Mouse (Mus musculus) thymus, postnatal 4 days (tissue): ENCODE data around the gene Gm20716.

ENCODE experiments used
- DNase-seq: peaks from one replicate; pipeline ENCODE4 v3.0.0; 2021

The Gm20716 gene

DNA sequence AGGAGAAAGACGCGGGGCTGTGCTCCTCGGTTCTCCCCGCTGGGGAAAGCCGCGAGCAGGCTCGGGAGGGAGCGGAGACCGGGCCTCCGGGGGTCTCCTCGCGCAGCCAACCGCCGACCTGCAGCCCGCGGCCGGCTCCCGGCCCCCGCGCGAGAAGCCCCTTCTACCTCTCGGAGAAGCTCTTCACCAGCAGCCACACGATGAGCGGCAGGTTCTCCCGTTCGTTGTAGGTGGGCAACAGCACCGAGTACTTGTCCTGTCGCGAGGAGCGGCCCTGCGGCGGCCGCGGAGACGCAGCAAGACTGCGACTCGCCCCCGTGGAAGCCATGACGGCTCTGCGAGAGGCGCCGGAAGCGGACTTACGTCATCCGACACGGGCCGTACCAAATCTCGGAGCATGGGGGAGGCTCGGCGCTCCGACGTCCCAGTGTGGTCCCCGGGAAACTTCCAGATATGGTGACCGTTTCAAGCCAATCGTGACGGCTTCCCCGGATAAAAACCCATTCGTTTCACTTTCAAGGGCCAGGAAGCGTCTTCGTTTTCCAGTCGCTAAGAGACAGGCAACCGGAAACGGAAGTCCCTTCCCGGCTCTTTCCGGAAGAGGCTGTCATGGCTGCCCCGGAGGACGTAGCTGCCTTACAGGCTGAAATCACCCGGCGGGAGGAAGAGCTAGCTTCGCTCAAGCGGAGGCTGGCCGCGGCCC lies at the start of gene Gm20716, which contains the start of the genes Dpm1 and Mocs3:
Gene Gm20716, minus strand, starts transcription at position 339 of the 703 bp plus-strand sequence.
Gene Dpm1, minus strand, starts transcription at position 566 of the 703 bp plus-strand sequence.
Gene Mocs3, plus strand, starts transcription at position 597 of the 703 bp plus-strand sequence.
- peak; percentile 87 for DNase-seq

DNA sequence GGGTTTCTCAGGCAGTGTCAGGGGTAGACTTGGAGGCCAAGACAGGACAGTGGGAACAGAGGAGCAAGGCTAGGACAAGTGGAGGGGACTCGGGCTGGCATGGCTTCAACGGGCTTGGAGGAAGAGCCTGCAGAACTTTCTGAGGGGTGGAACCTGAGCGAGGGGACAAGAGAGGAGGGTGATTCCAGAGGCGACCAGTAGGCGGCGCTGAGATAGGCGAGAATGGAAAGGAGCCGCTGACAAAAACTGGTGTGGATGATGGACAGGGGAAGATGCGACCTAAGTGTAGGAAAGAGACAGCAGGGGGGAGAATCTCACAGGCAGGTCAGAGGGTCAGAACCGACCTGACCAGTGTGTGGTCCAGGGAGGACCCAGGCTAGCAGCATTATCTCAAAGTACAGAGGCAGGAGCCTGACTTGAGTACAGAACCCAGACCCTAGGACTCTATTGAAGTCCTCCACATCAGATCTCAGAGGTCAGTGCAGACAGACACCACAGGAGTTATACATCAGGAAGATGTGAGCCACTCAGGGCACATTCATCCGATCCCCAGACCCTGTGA lies 44.3 kb upstream of the Gm20716 start:
- peak; percentile 92 for DNase-seq

DNA sequence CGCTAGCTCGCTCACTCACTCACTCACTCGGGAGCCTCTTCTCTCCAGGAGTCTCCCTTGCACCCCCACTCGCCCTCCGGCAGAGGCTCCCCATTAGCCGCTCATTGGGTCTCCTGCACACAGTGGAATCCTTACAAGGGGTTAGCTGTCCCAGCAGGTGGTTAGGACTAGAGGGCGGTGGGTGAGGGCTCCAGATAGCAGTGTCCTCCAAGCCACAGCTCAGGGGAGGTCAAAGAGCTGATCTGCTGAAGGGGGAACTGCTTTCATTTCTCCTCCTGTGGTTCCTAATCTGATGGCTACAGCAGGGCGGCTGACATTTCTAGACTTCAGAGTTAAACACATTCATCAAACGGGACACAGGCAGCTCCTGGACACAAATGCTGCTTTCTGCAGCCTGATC lies 43.2 kb upstream of the Gm20716 start:
- DNase-seq: peak; percentile 30

DNA sequence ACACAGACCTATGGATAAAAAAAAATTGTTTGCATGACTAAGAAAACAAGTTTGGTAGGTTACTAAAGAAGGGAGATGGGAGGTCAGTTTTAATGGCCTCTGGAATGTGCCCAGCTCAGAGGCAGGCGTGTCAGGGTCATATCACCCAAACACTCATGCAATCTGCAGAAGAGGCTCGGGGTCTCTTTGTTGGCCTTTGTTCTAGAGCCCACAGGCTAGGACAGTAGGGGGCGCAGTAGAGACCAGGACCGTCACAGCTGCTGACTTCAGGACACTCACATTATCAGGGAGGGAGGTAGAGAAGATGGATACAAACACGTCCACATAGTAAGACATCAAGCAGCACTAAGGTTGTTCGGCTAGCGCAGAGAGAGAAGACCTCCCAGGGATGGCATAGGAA lies 37.9 kb upstream of the Gm20716 start:
- peak; percentile 71 for DNase-seq

DNA sequence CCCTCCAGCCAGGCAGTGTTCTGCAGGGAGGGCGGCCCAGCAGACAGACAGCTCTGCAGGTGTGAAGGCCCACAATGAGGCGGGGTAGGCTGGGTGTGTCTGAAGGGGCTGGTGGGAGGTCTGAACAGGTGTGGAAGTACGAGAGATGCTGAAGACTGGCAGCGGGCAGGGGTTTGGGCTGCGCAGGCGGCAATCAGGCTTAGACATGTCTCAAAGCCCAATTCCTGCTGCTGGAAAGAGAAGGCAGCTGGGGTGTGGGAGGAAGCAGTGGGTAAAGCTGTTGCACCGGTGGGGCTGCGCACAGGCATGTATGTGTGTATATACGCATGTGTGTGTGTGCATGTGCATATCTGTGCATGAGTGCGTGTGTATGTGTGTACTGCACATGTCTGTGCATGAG lies 30.7 kb upstream of the Gm20716 start:
- no peak for DNase-seq

DNA sequence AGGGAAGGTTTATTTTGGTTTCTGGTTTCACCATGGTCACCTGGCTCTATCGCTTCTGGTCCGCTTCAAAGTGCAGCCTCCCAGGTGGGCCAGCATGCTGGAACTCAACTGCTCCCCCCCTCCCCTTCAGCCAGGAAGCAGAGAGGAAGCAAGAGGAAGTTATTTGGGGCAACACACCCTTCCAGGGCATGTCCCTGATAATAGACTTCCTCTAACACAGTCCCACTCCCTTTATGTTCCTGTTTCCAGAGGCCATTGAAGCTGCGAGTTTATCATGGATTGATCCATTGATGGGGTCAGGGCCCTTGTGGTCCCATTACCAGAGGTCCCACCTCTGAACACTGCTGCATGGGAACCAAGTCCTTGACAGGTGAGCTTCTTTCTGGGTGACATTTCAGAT lies 30.0 kb upstream of the Gm20716 start:
- DNase-seq: no peak

DNA sequence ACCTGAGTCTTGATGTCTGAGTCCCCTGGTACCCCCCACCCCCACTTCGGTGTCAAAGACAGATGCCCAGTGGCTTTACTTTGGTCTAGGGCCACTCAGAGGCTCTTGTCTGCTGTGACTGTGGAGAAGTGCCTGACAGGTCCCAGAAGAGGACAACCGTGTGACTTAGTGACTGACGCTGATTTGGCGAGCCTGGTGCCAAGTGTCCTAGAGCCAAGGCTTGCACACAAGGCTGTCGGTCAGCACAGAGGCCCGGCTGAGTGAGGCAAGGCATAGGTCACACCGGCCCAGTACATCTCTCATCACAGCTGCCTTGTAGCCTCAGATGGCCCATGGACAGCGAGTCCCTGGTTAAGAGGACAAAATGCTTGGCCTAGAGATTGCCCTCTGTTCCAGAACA lies 28.9 kb upstream of the Gm20716 start:
- no peak for DNase-seq

DNA sequence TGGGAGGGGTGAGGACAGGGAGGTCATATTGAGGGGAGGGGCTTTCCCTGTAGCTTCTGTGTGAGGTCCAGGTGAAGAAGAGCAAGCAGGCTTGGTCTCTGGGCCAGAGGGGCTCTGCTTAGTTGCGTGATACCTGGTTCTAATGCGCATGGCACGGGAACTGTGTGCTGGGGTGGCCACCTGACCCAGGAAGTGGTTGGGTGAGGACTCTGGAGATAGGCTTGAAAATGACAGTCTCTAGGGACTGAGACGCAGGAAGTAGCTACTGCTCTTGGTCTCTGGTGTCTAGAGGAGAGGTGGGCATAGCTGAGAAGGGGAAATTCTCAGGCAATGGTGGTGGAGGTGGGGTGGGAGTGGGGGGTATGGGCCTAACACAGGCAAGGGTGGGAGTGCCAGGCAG lies 27.0 kb upstream of the Gm20716 start:
- DNase-seq: no peak

DNA sequence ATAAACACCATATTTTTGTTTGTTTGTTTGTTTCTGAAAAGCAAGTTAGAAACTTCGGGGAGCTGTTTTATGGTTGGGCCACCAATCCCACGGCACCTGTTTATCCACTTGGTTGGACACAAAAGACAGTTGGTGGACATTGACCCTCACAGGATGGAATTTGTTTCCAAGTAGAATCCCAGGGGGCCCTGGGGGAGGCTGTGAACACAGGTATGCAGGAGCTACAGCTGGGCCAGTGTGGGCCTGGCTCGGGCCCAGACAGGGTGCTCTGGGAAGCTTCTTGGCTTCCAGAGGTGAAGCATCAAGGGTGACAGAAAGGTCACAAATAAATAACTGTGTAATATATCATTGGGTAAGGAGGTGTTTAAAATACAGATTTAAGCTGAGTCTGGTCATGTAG lies 26.3 kb upstream of the Gm20716 start:
- DNase-seq: no peak

DNA sequence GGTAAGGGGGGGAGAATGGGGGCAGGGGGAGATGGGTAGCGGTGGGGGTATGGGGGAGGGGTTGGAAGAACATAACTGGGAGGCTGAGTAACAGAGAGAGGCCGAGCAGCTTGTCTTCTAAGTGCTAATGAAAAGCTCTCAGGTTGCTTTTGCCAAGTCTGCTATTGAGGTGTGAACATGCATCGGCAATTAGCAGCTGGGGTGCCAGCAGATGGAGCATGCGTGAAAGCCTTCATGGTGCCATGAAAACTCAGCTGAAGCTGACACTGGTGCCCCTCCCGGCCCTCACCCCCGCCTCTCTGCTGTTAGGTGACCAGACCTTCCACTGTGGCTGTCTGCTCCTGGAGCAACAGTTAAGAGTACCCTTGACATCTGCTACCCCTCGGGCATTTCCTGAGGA lies 23.7 kb upstream of the Gm20716 start:
- no peak for DNase-seq

DNA sequence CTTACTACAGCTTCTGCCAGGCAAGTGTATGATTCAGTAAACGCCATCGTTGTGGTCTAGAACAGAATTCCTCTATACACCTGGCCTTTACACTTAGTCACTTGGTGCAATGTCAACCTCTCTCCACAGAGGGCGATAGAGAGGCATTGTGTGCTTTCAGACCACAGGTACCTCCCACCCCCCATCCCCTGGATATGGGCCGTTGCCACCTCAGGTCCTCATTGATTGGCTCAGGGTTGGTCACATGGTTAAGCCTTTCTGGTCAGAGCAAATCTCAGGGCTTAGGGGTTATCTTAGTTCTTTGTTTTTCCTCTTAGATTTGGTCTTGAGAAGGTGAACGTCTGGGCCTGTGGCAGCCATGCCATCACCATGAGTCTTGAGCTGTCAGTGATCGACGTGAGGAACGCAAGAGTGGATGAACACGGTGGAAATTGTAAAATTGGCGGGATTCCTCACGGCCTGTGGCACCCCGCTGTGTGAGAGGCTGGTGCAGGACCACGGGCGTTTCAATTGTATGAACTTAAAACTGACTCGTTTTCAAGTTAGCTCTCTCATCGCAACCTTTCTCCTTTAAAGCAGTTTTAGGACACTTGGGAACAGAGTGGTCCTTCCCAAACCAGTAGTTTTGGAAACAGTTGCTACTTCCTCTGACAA lies 22.6 kb upstream of the Gm20716 start:
- DNase-seq: peak; percentile 73

DNA sequence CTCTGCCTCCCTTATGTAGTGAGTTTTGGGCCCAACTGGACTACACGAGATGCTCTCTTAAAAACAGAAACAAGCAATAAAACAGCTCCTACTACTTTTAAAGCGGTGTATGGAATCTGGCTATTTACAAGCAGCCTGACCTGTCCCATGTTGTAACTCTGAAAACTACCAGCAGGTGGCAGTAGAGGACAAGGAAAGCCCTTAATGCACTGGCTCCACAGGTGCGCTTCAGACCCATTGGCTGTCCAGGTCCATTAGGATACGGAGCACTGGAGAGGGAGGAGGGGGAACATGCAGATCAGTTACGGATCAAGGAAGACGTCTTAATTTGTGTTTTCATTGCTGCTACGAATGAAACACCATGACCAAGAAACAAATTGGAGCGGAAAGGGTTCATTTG lies 20.1 kb upstream of the Gm20716 start:
- peak; percentile 88 for DNase-seq

DNA sequence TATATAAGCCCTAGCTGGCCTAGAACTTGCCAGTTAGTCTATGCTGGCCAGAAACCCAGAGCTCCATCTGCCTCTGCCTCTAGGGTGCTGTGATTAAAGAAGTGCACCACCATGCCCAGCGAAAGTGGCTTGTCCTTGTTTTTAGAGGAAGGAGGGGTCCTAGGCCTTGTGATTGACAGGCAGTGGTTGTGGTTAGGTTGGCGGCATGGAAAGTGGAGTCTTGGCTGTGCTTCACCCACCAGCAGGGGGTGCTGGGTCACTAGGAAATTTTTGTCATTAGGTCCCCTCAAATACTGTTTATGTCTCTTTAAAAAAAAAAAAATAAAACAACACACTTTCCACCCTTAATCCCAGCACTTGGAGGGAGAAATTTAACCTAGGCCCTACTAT lies 18.7 kb upstream of the Gm20716 start:
- DNase-seq: peak; percentile 65

DNA sequence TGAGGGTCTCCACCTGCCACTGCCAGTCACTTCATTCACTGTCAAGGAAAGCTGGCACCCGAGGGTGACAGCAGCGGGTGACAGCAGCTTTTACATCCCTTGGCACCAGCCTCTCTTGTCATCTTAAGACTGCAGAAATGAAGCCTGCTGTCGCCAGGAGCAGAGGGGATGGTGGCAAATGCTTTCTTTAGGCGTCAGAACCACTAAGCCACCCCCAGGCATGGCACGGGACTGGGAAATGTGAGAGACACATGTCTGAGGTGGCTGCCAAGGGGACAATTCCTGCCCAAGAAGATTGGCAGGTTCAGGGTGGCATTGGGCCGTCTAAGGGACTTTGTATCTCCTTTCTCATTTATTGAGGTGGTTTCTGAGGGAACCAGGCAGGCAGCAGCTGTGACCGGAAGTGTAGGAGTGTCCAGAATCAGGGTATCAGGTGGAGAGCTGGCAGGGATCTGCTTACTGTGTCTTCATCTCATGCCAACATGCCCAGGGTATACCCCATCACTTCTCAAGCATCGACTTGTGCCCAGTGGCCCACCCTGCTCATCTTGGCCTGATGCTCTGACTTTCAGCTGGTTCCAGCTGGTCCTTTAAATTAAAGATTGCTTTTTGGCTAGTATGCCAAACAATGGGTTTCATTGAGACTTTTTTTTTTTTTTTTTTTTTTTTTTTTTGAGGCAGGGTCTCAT lies 18.1 kb upstream of the Gm20716 start:
- no peak for DNase-seq

DNA sequence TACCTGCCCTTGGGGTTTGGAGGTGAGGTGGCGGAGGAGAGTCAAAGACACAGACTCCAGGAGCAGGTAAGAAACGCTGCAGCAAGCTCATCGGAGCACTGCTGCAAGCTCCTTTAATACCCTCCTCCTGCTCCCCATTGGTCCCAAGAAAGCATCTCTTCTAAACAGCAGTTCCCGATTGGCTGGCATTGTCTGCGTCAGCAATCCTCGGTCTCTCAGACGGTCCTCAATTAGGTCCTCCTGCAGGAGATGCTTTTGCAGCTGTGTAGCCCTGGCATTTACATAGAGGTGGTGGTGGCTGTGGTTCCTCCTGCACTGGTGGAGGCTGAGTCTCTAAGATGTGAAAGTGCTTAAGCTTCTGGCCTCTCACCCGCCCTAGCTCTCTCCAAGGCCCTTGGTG lies 15.4 kb upstream of the Gm20716 start:
- no peak for DNase-seq

DNA sequence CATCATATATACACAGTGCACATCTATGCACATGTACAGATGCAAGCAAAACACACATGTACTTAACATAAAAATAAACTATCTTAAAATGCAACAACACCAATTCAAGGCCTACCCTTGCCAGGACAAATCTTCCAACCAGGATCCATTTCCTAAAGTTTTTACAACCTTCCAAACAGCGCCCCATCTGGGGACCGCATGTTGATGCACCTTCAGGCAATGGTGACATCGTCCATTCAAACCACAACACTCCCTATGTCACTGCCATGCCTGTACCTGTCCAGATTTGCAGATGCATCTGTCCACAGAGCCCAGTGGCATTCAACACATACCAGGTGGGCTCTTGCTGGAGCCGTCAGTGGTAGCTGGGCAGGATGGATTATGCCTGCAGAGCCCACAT lies 13.1 kb upstream of the Gm20716 start:
- DNase-seq: no peak

DNA sequence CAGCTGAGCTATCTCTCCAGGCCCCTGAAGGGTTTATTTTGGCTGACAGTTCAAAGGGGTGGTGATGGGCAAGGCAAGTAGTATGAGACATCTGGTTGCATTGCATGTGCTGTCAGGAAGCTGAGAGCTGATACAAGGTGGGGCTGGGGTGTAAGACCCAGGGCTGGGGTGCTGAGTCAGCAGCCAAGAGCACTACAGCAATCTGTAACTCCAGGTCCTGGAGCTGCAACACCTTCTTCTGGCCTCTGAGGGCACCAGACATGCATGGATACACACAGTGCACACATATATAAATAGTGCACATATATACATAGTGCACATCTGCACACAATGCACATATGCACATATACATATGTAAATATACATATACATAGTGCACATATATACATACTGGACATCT lies 12.7 kb upstream of the Gm20716 start:
- DNase-seq: no peak

DNA sequence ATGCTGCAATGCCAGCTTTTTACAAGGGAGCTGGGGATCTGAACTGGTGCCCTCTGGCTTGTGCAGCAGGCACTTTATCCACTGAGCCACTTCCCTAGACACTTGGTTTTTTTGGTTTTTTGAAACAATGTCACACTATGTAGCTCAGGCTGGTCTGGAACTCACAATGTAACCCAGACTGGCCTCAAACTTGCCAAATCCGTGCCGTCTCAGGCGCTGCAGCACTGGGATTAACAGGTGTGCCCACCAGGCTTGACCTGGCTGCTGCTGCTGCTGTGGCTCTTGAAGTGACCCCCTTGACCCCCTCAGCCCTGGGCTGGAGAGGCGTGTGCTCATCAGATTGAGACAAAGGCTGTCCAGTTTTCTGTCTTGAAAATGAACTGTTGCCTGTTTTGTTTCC lies 8.2 kb upstream of the Gm20716 start:
- DNase-seq: no peak

DNA sequence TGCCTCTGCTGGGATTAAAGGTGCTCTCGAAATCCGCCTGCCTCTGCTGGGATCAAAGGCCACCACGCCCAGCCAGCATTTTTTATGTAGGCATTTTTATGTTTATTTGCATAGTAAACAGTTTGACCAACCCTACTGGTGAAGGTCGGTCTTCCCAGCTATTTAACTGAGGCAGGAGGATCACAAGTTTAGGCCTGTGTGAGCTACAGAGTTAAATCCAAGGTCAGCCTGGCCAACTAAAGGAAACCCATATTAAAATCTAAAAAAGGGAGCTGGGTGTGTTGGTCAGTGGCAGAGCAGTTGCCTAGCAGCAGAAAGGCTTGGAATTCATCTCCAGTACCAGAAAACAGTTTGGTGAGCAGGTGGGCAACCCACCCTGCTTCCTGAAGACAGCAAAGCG lies 3.1 kb upstream of the Gm20716 start:
- no peak for DNase-seq

DNA sequence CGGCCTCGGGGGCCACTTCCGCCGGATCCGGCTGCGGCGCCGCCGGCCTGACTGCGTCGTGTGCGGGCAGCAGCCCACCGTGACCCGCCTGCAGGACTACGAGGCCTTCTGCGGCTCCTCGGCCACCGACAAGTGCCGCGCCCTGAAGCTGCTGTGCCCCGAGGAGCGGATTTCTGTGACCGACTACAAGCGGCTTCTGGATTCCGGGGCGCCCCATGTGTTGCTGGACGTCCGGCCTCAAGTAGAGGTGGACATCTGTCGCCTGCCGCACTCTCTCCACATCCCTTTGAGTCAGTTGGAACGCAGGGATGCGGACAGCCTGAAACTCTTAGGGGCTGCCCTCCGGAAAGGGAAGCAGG lies 1.3 kb upstream of the Gm20716 start:
- DNase-seq: no peak

DNA sequence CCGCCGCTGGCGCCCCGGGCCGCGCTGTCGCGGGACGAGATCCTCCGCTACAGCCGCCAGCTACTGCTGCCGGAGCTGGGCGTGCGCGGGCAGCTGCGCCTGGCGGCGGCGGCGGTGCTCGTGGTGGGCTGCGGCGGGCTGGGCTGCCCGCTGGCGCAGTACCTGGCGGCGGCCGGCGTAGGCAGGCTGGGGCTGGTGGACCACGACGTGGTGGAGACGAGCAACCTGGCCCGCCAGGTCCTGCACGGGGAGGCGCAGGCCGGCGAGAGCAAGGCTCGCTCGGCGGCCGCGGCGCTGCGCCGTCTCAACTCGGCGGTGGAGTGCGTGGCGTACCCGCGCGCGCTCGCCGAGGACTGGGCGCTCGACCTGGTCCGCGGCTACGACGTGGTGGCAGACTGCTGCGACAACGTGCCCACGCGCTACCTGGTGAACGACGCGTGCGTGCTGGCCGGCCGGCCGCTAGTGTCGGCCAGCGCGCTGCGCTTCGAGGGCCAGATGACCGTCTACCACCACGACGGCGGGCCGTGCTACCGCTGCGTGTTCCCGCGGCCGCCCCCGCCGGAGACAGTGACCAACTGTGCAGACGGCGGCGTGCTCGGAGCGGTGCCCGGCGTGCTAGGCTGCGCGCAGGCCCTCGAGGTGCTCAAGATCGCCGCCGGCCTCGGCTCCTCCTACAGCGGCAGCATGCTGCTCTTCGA lies 758 bp upstream of the Gm20716 start:
- peak; percentile 52 for DNase-seq

DNA sequence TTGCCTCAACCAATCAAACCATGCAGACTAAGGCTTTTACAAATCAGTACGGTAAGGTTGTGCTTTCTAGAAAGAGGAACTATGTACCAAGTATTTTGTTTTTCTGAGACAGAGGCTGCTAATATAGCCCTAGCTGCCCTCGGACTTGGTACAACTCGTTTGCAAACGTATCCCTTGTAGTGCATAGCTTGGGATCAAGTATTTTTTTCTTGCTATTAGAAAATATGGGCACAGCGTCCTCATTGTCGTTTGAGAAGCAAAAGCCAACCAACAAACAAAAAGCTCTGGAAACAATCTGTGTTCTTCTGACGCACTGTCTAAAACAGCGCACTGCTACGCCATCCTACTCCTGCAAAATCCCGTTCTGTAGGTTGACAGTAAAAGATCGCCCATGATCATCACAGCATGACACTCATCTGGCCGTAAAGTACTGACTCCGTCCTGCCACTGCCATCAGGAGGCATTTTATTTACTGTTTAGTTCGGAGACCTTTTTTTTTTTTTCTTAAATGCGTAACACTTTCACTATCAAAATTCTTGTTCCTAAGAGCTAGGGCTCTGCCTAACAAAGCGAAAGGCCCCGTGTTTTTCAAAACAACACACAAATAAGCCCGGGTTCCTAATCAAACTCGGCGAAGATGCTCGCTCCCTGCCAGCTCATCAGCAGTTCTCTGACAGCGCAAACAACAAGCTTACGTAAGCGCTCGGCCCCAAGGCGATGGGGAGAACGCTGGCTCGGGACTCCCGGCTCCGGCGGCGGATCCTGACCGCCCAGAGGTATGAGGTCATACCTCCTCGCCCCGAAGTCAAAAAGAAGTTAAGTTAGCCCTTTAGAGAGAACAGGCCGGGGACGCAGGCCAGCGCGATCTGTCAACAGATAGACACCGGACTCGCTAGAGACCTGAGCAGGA lies 793 bp downstream of the Gm20716 start:
- DNase-seq: no peak
